Mouse (Mus musculus): ENCODE data around the gene Relch. TPM values are rescaled to one million over a fixed set of nuclear protein-coding genes. Genes with fewer than 3 reads are reported as not detected.

Relch gene
- polyA plus RNA-seq, 1 experiment from 2014 or later = 21.5 TPM

GRCm38 (mm10) chr1:105662820-105663170 is 866 bp upstream of the Relch start:
- TF ChIP-seq CTCF (IDR thresholded peaks at IDR 0.05; ENCODE audit: low read depth) = no peak
- no peak for TF ChIP-seq EP300 (optimal IDR thresholded peaks at IDR 0.05)
- Histone ChIP-seq H3K9me3 (ENCODE audit: control insufficient read depth, low read length) (no peaks in the 10 kb centered on the region), H3K36me3 (ENCODE audit: control insufficient read depth, insufficient read depth, low read length) (no peaks in the 10 kb centered on the region), H3K27ac (replicated peaks) (peak overlapping the region; percentile 65), H3K9ac (ENCODE audit: low read length) (peak overlapping the region; percentile 82), H3K27me3 (ENCODE audit: control insufficient read depth, insufficient read depth, low read length) (no peaks in the 10 kb centered on the region), H3K4me3 (ENCODE audit: low read depth, low read length) (peak overlapping the region; percentile 99), H3K4me2 (replicated peaks; ENCODE audit: low read depth) (peak overlapping the region; percentile 70), H3K4me1 (replicated peaks; ENCODE audit: control insufficient read depth, insufficient read depth) (no peaks in the 10 kb centered on the region)
- no peak for ATAC-seq (ENCODE audit: low FRiP score, low TSS enrichment)
- WGBS = 4% methylated on average over 6 of the region's 6 CpGs
- DNase-seq (ENCODE audit: low spot score) = no peak

DNA sequence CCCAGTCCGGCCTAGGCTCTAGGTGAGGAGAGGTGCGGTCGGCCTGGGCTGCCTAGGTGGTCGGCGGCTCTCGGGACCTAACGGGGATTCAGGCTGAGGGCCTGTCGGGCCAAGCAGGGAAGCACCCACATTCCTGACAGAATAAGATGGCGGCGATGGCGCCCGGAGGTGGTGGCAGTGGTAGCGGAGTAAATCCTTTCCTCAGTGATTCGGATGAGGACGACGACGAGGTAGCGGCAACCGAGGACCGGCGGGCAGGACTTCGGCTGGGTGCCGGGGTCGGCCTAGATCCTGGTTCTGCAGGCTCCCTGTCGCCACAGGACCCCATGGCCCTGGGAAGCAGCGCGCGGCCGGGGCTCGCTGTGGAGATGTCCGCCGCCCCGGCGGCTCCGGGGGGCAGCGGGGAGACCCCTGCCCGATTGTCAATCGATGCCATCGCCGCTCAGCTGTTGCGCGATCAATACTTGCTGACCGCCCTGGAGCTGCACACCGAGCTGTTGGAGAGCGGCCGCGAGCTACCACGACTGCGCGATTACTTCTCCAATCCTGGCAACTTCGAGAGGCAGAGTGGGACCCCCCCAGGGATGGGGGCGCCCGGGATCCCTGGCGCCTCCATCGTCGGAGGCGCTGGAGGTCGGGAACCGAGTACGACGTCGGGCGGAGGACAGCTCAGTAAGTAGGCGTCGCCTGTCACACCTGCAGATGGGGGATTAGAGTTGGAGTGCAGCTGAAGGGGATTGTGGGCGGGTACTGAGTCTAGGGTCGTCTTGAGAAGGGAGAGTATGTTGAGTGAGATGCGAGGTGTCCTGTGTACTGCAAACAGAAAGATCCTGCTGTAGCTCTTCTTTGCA is 526 bp downstream of the Relch start:
- H3K4me2 ChIP-seq (replicated peaks; ENCODE audit: low read depth) = peak overlapping the region; percentile 95
- DNase-seq (ENCODE audit: low spot score) (peak; percentile 24), ATAC-seq (ENCODE audit: low FRiP score, low TSS enrichment) (peak; percentile 11; the same call in 1 of the 2 replicates)
- peak overlapping the region; percentile 99 for H3K4me3 ChIP-seq (ENCODE audit: low read depth, low read length)
- no peaks in the 10 kb centered on the region for H3K4me1 ChIP-seq (replicated peaks; ENCODE audit: control insufficient read depth, insufficient read depth)
- H3K27ac ChIP-seq (replicated peaks) = peak overlapping the region; percentile 87
- H3K9me3 ChIP-seq (ENCODE audit: control insufficient read depth, low read length) = no peaks in the 10 kb centered on the region
- H3K36me3 ChIP-seq (ENCODE audit: control insufficient read depth, insufficient read depth, low read length) = no peaks in the 10 kb centered on the region
- no peak for TF ChIP-seq CTCF (IDR thresholded peaks at IDR 0.05; ENCODE audit: low read depth)
- peak; percentile 26 for TF ChIP-seq EP300 (optimal IDR thresholded peaks at IDR 0.05)
- H3K27me3 ChIP-seq (ENCODE audit: control insufficient read depth, insufficient read depth, low read length) = no peaks in the 10 kb centered on the region
- WGBS = under 1% methylated on average over 60 of the region's 68 CpGs
- H3K9ac ChIP-seq (ENCODE audit: low read length) = peak overlapping the region; percentile 97

DNA sequence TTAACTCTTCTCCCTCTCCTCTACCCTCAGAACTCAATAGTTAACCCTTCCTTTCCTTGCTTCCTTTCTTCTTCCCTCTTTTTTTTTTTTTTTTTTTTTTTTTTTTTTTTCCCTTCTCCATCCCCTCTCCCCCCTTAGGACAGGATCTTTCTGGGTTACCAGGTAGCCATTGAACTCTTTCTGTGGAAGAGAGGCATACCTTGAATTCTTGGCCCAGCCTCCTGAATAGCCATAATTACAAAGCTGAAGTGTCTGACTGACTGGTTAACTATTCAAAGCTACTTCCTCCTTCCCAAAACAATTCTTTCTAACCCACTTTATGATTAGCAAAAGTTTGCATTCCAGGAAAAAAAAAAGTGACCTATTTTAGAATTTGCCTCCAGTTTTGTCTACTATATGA is 6.0 kb downstream of the Relch start:
- DNase-seq (ENCODE audit: low spot score) = no peak
- H3K4me2 ChIP-seq (replicated peaks; ENCODE audit: low read depth) = no peak overlapping the region

DNA sequence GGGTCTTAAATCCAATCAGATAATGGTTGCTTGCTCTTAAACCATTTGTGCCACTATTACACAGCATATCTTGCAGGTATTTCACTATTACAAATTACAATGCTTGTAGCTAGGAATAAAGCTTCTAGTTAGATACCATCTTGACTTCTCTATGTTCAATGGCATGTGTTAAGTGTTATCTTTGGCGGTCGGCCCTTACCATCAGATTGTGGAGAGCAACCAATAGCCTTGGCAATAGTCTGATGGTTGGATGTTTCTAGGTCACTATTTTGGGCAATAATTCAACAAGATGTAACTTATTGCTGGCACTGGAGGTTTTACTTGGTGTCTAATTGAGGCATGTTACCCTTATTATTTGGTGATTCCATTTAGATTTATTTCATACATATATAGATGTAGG is 11.1 kb downstream of the Relch start:
- Histone ChIP-seq H3K27me3 (ENCODE audit: control insufficient read depth, insufficient read depth, low read length) (no peaks in the 10 kb centered on the region), H3K4me1 (replicated peaks; ENCODE audit: control insufficient read depth, insufficient read depth) (no peaks in the 10 kb centered on the region), H3K9ac (ENCODE audit: low read length) (no peak overlapping the region), H3K4me3 (ENCODE audit: low read depth, low read length) (no peak overlapping the region), H3K36me3 (ENCODE audit: control insufficient read depth, insufficient read depth, low read length) (no peaks in the 10 kb centered on the region), H3K27ac (replicated peaks) (no peak overlapping the region), H3K9me3 (ENCODE audit: control insufficient read depth, low read length) (no peaks in the 10 kb centered on the region), H3K4me2 (replicated peaks; ENCODE audit: low read depth) (no peak overlapping the region)
- TF ChIP-seq CTCF (IDR thresholded peaks at IDR 0.05; ENCODE audit: low read depth) = no peak
- TF ChIP-seq EP300 (optimal IDR thresholded peaks at IDR 0.05) = no peak
- ATAC-seq (ENCODE audit: low FRiP score, low TSS enrichment) (no peak), DNase-seq (ENCODE audit: low spot score) (no peak)
- 83% methylated on average over 2 of the region's 2 CpGs for WGBS

More for the DNA sequence above, 6.0 kb downstream of the Relch start:
- Histone ChIP-seq H3K9me3 (ENCODE audit: control insufficient read depth, low read length) (no peaks in the 10 kb centered on the region), H3K36me3 (ENCODE audit: control insufficient read depth, insufficient read depth, low read length) (no peaks in the 10 kb centered on the region), H3K9ac (ENCODE audit: low read length) (no peak overlapping the region), H3K4me3 (ENCODE audit: low read depth, low read length) (no peak overlapping the region), H3K27me3 (ENCODE audit: control insufficient read depth, insufficient read depth, low read length) (no peaks in the 10 kb centered on the region), H3K27ac (replicated peaks) (no peak overlapping the region), H3K4me1 (replicated peaks; ENCODE audit: control insufficient read depth, insufficient read depth) (no peaks in the 10 kb centered on the region)
- ATAC-seq (ENCODE audit: low FRiP score, low TSS enrichment) = no peak
- no peak for TF ChIP-seq EP300 (optimal IDR thresholded peaks at IDR 0.05)
- TF ChIP-seq CTCF (IDR thresholded peaks at IDR 0.05; ENCODE audit: low read depth) = no peak

GRCm38 (mm10) chr1:105680587-105680986 is 16.9 kb downstream of the Relch start:
- ATAC-seq (ENCODE audit: low FRiP score, low TSS enrichment) = no peak
- no peak overlapping the region for H3K4me3 ChIP-seq (ENCODE audit: low read depth, low read length)
- peak; percentile 18 for DNase-seq (ENCODE audit: low spot score)

GRCm38 (mm10) chr1:105685501-105685900 is 21.8 kb downstream of the Relch start:
- TF ChIP-seq EP300 (optimal IDR thresholded peaks at IDR 0.05) (no peak), CTCF (IDR thresholded peaks at IDR 0.05; ENCODE audit: low read depth) (no peak)
- Histone ChIP-seq H3K4me3 (ENCODE audit: low read depth, low read length) (no peak overlapping the region), H3K27me3 (ENCODE audit: control insufficient read depth, insufficient read depth, low read length) (no peaks in the 10 kb centered on the region), H3K27ac (replicated peaks) (no peak overlapping the region), H3K9ac (ENCODE audit: low read length) (no peak overlapping the region), H3K4me1 (replicated peaks; ENCODE audit: control insufficient read depth, insufficient read depth) (no peaks in the 10 kb centered on the region), H3K9me3 (ENCODE audit: control insufficient read depth, low read length) (no peaks in the 10 kb centered on the region), H3K4me2 (replicated peaks; ENCODE audit: low read depth) (no peak overlapping the region), H3K36me3 (ENCODE audit: control insufficient read depth, insufficient read depth, low read length) (no peaks in the 10 kb centered on the region)
- no peak for DNase-seq (ENCODE audit: low spot score)
- no peak for ATAC-seq (ENCODE audit: low FRiP score, low TSS enrichment)
- WGBS = 59% methylated on average over 3 of the region's 3 CpGs

More at GRCm38 (mm10) chr1:105680587-105680986, 16.9 kb downstream of the Relch start:
- Histone ChIP-seq H3K9ac (ENCODE audit: low read length) (no peak overlapping the region), H3K4me1 (replicated peaks; ENCODE audit: control insufficient read depth, insufficient read depth) (no peaks in the 10 kb centered on the region), H3K9me3 (ENCODE audit: control insufficient read depth, low read length) (no peaks in the 10 kb centered on the region), H3K27ac (replicated peaks) (no peak overlapping the region), H3K36me3 (ENCODE audit: control insufficient read depth, insufficient read depth, low read length) (no peaks in the 10 kb centered on the region), H3K4me2 (replicated peaks; ENCODE audit: low read depth) (no peak overlapping the region), H3K27me3 (ENCODE audit: control insufficient read depth, insufficient read depth, low read length) (no peaks in the 10 kb centered on the region)
- 93% methylated on average over 1 of the region's 1 CpGs for WGBS
- TF ChIP-seq CTCF (IDR thresholded peaks at IDR 0.05; ENCODE audit: low read depth) = peak; percentile 77
- TF ChIP-seq EP300 (optimal IDR thresholded peaks at IDR 0.05) = no peak
